8 mouse cellular contexts compared by ENCODE assay signal in the genomic region with DNA sequence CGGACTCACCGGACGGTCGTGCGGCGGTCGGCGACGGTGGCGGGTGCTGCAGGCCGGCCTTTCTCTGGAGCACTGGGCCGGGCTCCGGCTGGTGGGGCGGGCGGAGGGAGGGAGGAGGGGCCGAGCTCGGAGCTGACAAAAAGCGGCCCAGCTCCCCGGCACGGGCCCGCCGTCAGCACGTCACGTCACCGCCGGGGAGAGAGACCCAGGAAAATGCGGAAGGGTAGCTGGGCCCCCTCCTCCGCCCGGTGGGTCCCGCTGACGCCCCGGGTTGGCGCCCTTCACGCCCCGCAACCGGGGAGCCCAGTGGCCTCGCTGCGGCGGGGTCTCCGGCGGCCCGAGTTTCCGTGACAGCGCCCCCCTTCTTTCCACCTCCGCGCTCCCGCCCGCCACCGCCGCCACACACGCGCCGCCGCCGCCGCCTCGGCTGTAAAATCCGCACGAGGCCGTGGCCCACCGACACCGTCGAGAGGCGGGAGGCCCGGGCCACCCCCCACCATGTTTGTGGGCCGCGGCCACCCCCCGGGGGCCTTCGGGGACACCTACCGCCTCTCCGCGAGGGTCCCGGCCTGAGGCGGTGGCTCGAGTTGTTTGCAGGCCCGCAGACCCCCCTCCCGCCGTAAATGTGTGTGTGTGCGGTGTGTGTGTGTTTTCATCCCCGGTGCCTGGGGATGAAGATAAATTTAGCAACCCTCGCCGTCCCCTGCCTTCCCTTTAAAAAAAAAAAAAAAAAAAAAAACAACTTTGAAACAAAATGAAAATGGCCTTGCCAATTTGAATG. TPM values are rescaled to one million over a fixed set of nuclear protein-coding genes. Genes with fewer than 3 reads are reported as not detected.
DNase-seq lines count a peak whose midpoint lies in the region; ATAC-seq and TF ChIP-seq lines count a peak whose summit lies in the region.

A gene (minus strand): TSS at position 644 of the 781 bp plus-strand sequence.

- intact Hi-C loops in left cerebral cortex, postnatal 10 days (cut with DNase I) = loop anchor here (5.0 kb wide), 1 partner anchor 54 kb away; no protein-coding TSS in a partner anchor

- peak within 1 kb of the TSS; percentile 90 for H3K9ac ChIP-seq in hindbrain, postnatal 0 days (replicated peaks; ENCODE audit: low read length)

- H3K4me1 ChIP-seq in hindbrain, postnatal 0 days (ENCODE audit: insufficient read depth, low read length) = no peaks in the 10 kb centered on the region
- H3K4me1 ChIP-seq in megakaryocyte, embryonic 14.5 days = peaks cover 9% of the 10 kb centered on the region; the same call in 1 of the 2 replicates

- ATAC-seq in hindbrain, postnatal 0 days = peak; percentile 73

- peak within 1 kb of the TSS; percentile 69 for H3K4me2 ChIP-seq in hindbrain, postnatal 0 days (ENCODE audit: low read depth, low read length)

- DNase-seq in adipocyte (ENCODE audit: low spot score) = peak; percentile 56
- DNase-seq in embryo, embryonic 10 days (ENCODE audit: low spot score) = peak; percentile 41
- DNase-seq in gastrocnemius, postnatal 10 days = peak; percentile 60
- DNase-seq in hindbrain, postnatal 0 days (ENCODE audit: low spot score) = peak; percentile 57
- DNase-seq in left cerebral cortex, postnatal 10 days (ENCODE audit: extremely low spot score in 1 of 2, low spot score in 2 of 2) = peak; percentile 20 to 78
- DNase-seq in right cerebral cortex, postnatal 10 days (ENCODE audit: low spot score in 2 of 2) = peak; percentile 70 to 73
- DNase-seq in urinary bladder, postnatal 14 days (ENCODE audit: low spot score) = peak; percentile 60

- 28% methylated on average over 44 of the region's 82 CpGs for whole genome bisulfite sequencing in hindbrain, postnatal 0 days

- H3K36me3 ChIP-seq in hindbrain, postnatal 0 days (ENCODE audit: insufficient read depth, low read length) = no peaks in the 10 kb centered on the region
- H3K36me3 ChIP-seq in megakaryocyte, embryonic 14.5 days (replicated peaks; ENCODE audit: low read length) = no peaks in the 10 kb centered on the region

- peak within 1 kb of the TSS; percentile 56 for H3K4me3 ChIP-seq in hindbrain, postnatal 0 days (ENCODE audit: low read length)
- peak within 1 kb of the TSS; percentile 93 for H3K4me3 ChIP-seq in megakaryocyte, embryonic 14.5 days (replicated peaks)

- no peaks in the 10 kb centered on the region for H3K27me3 ChIP-seq in hindbrain, postnatal 0 days (ENCODE audit: insufficient read depth, low read length)
- H3K27me3 ChIP-seq in megakaryocyte, embryonic 14.5 days (replicated peaks) = peaks cover 8% of the 10 kb centered on the region

- peak within 1 kb of the TSS; percentile 99 for H3K27ac ChIP-seq in hindbrain, postnatal 0 days

- TF ChIP-seq CTCF in hindbrain, postnatal 0 days (IDR thresholded peaks at IDR 0.05; ENCODE audit: low read depth) = no peak

- H3K9me3 ChIP-seq in hindbrain, postnatal 0 days (ENCODE audit: low read length) = no peaks in the 10 kb centered on the region
- no peaks in the 10 kb centered on the region for H3K9me3 ChIP-seq in megakaryocyte, embryonic 14.5 days

RNA-seq across cellular contexts. Expression of the gene that starts here (rescaled TPM):
- 10 to 100 TPM; 25.5 to 27.3 TPM for total RNA-seq in gastrocnemius, postnatal 10 days (2021)
- total RNA-seq in hindbrain, postnatal 0 days (2014; rRNA removed) = 24.2 and 27.9 TPM in 2 replicates
- polyA plus RNA-seq in hindbrain, postnatal 0 days (2015; fragmentation: Nextera tagmentation; extraction: Ambion mirVana) = 19.0 and 20.2 TPM in 2 replicates
- 10 to 100 TPM; 25.3 to 25.5 TPM for total RNA-seq in left cerebral cortex, postnatal 10 days (2021)
- polyA plus RNA-seq in megakaryocyte, embryonic 14.5 days (2012; ENCODE audit: insufficient read depth, low replicate concordance) = 0.36 TPM in 1 of 2 replicates, not detected in the other

Comparison
In these comparisons a context has a peak if more than half of its experiments do, and no peak if none do; other contexts are left out.
1. Peak in every context shown above with its lines: DNase-seq, ATAC-seq, H3K4me3 ChIP-seq and H3K27ac ChIP-seq.
2. RNA of the gene that starts here (polyA plus RNA-seq): 19.0 to 20.2 TPM in hindbrain, postnatal 0 days; 0.36 TPM in megakaryocyte, embryonic 14.5 days; every median in the first group is over 10 times any median in the second.